Mouse (Mus musculus): ENCODE data around the gene Vcam1. TPM values are rescaled to one million over a fixed set of nuclear protein-coding genes. Genes with fewer than 3 reads are reported as not detected.

The Vcam1 gene
- total and polyA plus RNA-seq, 2 experiments = 1.9 to 16.9 TPM

- H3K4me3 ChIP-seq (ENCODE audit: insufficient read depth, low read depth, low read length) = no peak overlapping the region
- no peak for DNase-seq (ENCODE audit: extremely low read depth, low read depth, low spot score)
- H3K4me1 ChIP-seq (ENCODE audit: control insufficient read depth, insufficient read depth, low read length) = no peaks in the 10 kb centered on the region
- no peaks in the 10 kb centered on the region for H3K36me3 ChIP-seq (ENCODE audit: control insufficient read depth, insufficient read depth, low read length)
- 48% methylated on average over 21 of the region's 21 CpGs for WGBS
- TF ChIP-seq POLR2A (IDR thresholded peaks at IDR 0.05; ENCODE audit: extremely low read depth, insufficient read depth, low read length) = no peak
- TF ChIP-seq CTCF (IDR thresholded peaks at IDR 0.05; ENCODE audit: low read depth, low read length) = no peak
- no peaks in the 10 kb centered on the region for H3K79me2 ChIP-seq (ENCODE audit: control insufficient read depth, insufficient read depth, low read length)
- H3K27ac ChIP-seq (replicated peaks; ENCODE audit: insufficient read depth, low read depth, low read length) = no peak overlapping the region
- no peak overlapping the region for H3K9ac ChIP-seq (ENCODE audit: low read depth, low read length)
- H3K27me3 ChIP-seq (ENCODE audit: control insufficient read depth, insufficient read depth, low read length) = no peaks in the 10 kb centered on the region
Measured at GRCm38 (mm10) chr3:116104866-116105647, 24.4 kb downstream of the Vcam1 start.

GRCm38 (mm10) chr3:116104270-116104669 is 25.2 kb downstream of the Vcam1 start:
- DNase-seq (ENCODE audit: extremely low read depth, low read depth, low spot score) = no peak
- H3K4me1 ChIP-seq (ENCODE audit: control insufficient read depth, insufficient read depth, low read length) = no peaks in the 10 kb centered on the region
- no peaks in the 10 kb centered on the region for H3K36me3 ChIP-seq (ENCODE audit: control insufficient read depth, insufficient read depth, low read length)
- no peak overlapping the region for H3K9ac ChIP-seq (ENCODE audit: low read depth, low read length)
- no peak overlapping the region for H3K27ac ChIP-seq (replicated peaks; ENCODE audit: insufficient read depth, low read depth, low read length)
- no peaks in the 10 kb centered on the region for H3K79me2 ChIP-seq (ENCODE audit: control insufficient read depth, insufficient read depth, low read length)
- TF ChIP-seq POLR2A (IDR thresholded peaks at IDR 0.05; ENCODE audit: extremely low read depth, insufficient read depth, low read length) (no peak), CTCF (IDR thresholded peaks at IDR 0.05; ENCODE audit: low read depth, low read length) (no peak)
- 78% methylated on average over 4 of the region's 4 CpGs for WGBS
- no peak overlapping the region for H3K4me3 ChIP-seq (ENCODE audit: insufficient read depth, low read depth, low read length)
- H3K27me3 ChIP-seq (ENCODE audit: control insufficient read depth, insufficient read depth, low read length) = no peaks in the 10 kb centered on the region

- Histone ChIP-seq H3K27me3 (ENCODE audit: control insufficient read depth, insufficient read depth, low read length) (no peaks in the 10 kb centered on the region), H3K4me3 (ENCODE audit: insufficient read depth, low read depth, low read length) (no peak overlapping the region), H3K9ac (ENCODE audit: low read depth, low read length) (no peak overlapping the region), H3K4me1 (ENCODE audit: control insufficient read depth, insufficient read depth, low read length) (no peaks in the 10 kb centered on the region), H3K36me3 (ENCODE audit: control insufficient read depth, insufficient read depth, low read length) (no peaks in the 10 kb centered on the region), H3K79me2 (ENCODE audit: control insufficient read depth, insufficient read depth, low read length) (no peaks in the 10 kb centered on the region), H3K27ac (replicated peaks; ENCODE audit: insufficient read depth, low read depth, low read length) (no peak overlapping the region)
- TF ChIP-seq POLR2A (IDR thresholded peaks at IDR 0.05; ENCODE audit: extremely low read depth, insufficient read depth, low read length) (no peak), CTCF (IDR thresholded peaks at IDR 0.05; ENCODE audit: low read depth, low read length) (no peak)
- 78% methylated on average over 1 of the region's 1 CpGs for WGBS
- no peak for DNase-seq (ENCODE audit: extremely low read depth, low read depth, low spot score)
Measured at GRCm38 (mm10) chr3:116100850-116101249, 28.6 kb downstream of the Vcam1 start.

- Histone ChIP-seq H3K36me3 (ENCODE audit: control insufficient read depth, insufficient read depth, low read length) (no peaks in the 10 kb centered on the region), H3K79me2 (ENCODE audit: control insufficient read depth, insufficient read depth, low read length) (no peaks in the 10 kb centered on the region), H3K27ac (replicated peaks; ENCODE audit: insufficient read depth, low read depth, low read length) (no peak overlapping the region), H3K4me3 (ENCODE audit: insufficient read depth, low read depth, low read length) (no peak overlapping the region), H3K9ac (ENCODE audit: low read depth, low read length) (no peak overlapping the region), H3K27me3 (ENCODE audit: control insufficient read depth, insufficient read depth, low read length) (no peaks in the 10 kb centered on the region), H3K4me1 (ENCODE audit: control insufficient read depth, insufficient read depth, low read length) (no peaks in the 10 kb centered on the region)
- TF ChIP-seq CTCF (IDR thresholded peaks at IDR 0.05; ENCODE audit: low read depth, low read length) (no peak), POLR2A (IDR thresholded peaks at IDR 0.05; ENCODE audit: extremely low read depth, insufficient read depth, low read length) (no peak)
- DNase-seq (ENCODE audit: extremely low read depth, low read depth, low spot score) = no peak
- 83% methylated on average over 3 of the region's 3 CpGs for WGBS
Measured at GRCm38 (mm10) chr3:116095934-116096333, 33.6 kb downstream of the Vcam1 start.

DNA sequence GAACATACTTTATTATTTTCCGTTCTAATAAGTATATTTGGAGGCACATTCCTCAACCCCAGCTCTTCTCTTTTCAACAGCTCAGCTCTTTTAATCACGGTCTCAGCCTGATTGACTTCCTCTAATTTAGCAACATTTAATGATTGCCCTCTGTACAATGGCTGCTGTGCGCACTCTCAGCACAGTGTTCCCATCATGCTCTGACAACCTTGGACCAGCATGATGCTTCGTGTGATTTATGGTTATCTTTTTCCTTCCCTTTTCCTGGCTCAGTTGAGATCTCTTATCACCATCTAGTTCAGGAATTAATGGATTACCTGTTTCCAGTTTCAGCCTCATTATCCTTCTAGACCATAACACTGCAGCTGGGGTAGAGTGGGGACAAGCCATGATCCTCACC is 34.2 kb downstream of the Vcam1 start:
- Histone ChIP-seq H3K79me2 (ENCODE audit: control insufficient read depth, insufficient read depth, low read length) (no peaks in the 10 kb centered on the region), H3K4me1 (ENCODE audit: control insufficient read depth, insufficient read depth, low read length) (no peaks in the 10 kb centered on the region), H3K27me3 (ENCODE audit: control insufficient read depth, insufficient read depth, low read length) (no peaks in the 10 kb centered on the region), H3K36me3 (ENCODE audit: control insufficient read depth, insufficient read depth, low read length) (no peaks in the 10 kb centered on the region), H3K27ac (replicated peaks; ENCODE audit: insufficient read depth, low read depth, low read length) (no peak overlapping the region), H3K4me3 (ENCODE audit: insufficient read depth, low read depth, low read length) (no peak overlapping the region), H3K9ac (ENCODE audit: low read depth, low read length) (no peak overlapping the region)
- 65% methylated on average over 4 of the region's 4 CpGs for WGBS
- no peak for DNase-seq (ENCODE audit: extremely low read depth, low read depth, low spot score)
- no peak for TF ChIP-seq CTCF (IDR thresholded peaks at IDR 0.05; ENCODE audit: low read depth, low read length)
- TF ChIP-seq POLR2A (IDR thresholded peaks at IDR 0.05; ENCODE audit: extremely low read depth, insufficient read depth, low read length) = no peak

- Histone ChIP-seq H3K9ac (ENCODE audit: low read depth, low read length) (no peak overlapping the region), H3K36me3 (ENCODE audit: control insufficient read depth, insufficient read depth, low read length) (no peaks in the 10 kb centered on the region), H3K27me3 (ENCODE audit: control insufficient read depth, insufficient read depth, low read length) (no peaks in the 10 kb centered on the region), H3K4me3 (ENCODE audit: insufficient read depth, low read depth, low read length) (no peak overlapping the region), H3K4me1 (ENCODE audit: control insufficient read depth, insufficient read depth, low read length) (no peaks in the 10 kb centered on the region), H3K79me2 (ENCODE audit: control insufficient read depth, insufficient read depth, low read length) (no peaks in the 10 kb centered on the region), H3K27ac (replicated peaks; ENCODE audit: insufficient read depth, low read depth, low read length) (no peak overlapping the region)
- TF ChIP-seq POLR2A (IDR thresholded peaks at IDR 0.05; ENCODE audit: extremely low read depth, insufficient read depth, low read length) = no peak
- TF ChIP-seq CTCF (IDR thresholded peaks at IDR 0.05; ENCODE audit: low read depth, low read length) = no peak
- 65% methylated on average over 1 of the region's 1 CpGs for WGBS
- DNase-seq (ENCODE audit: extremely low read depth, low read depth, low spot score) = no peak
Measured at GRCm38 (mm10) chr3:116094886-116095285, 34.6 kb downstream of the Vcam1 start.
